Mouse (Mus musculus) E14TG2a.4 (cell line): Measurements from ENCODE around the gene Calcoco1.

Source experiments
- CTCF ChIP-seq: conservative IDR thresholded peaks from 2 replicates; pipeline ENCODE4 v1.5.1; 2014; ENCODE audit warnings: low read length
- NANOG ChIP-seq: IDR thresholded peaks from 2 replicates; pipeline ENCODE4 v1.6.1; 2014; ENCODE audit warnings: borderline replicate concordance, low read length, mixed read lengths

- TF ChIP-seq CTCF (no peak), NANOG (no peak)
These were observed 1.6 kb upstream of the Calcoco1 start for GRCm38 (mm10) chr15:102723358-102724135.
